Mouse (Mus musculus): ENCODE measurements around the gene Nrn1l.

- TF ChIP-seq GATA1 (IDR thresholded peaks at IDR 0.05; ENCODE audit: borderline replicate concordance, low read length) (no peak), FLI1 (IDR thresholded peaks at IDR 0.05; ENCODE audit: low read length) (no peak)
Measured at GRCm38 (mm10) chr8:105889756-105890465, 3.5 kb upstream of the Nrn1l start.
